Mouse (Mus musculus): ENCODE measurements around the gene Gm17124. TPM values are rescaled to one million over a fixed set of nuclear protein-coding genes. Genes with fewer than 3 reads are reported as not detected.

The Gm17124 gene
- polyA plus RNA-seq (2012; ENCODE audit: low replicate concordance) = not detected in 2 replicates

GRCm38 (mm10) chr14:42599782-42600181 lies at the start of gene Gm17124:
Gene Gm17124, minus strand, starts transcription at chr14:42599882.

GRCm38 (mm10) chr14:42641817-42642216 lies 42.1 kb upstream of the Gm17124 start, which contains the start of gene Gm3633:
Gene Gm3633, minus strand, starts transcription at chr14:42641917.

Other genes with a start within 250 kb of the Gm17124 start
- not detected in 2 replicates for gene Gm8005, start 160.2 kb downstream of the Gm17124 start, polyA plus RNA-seq (2012; ENCODE audit: low replicate concordance)
- gene Gm8011, start 136.0 kb downstream of the Gm17124 start, polyA plus RNA-seq (2012; ENCODE audit: low replicate concordance) = not detected in 2 replicates
- gene Gm8020, start 97.5 kb downstream of the Gm17124 start, polyA plus RNA-seq (2012; ENCODE audit: low replicate concordance) = not detected in 2 replicates
- gene Gm8024, start 75.6 kb downstream of the Gm17124 start, polyA plus RNA-seq (2012; ENCODE audit: low replicate concordance) = not detected in 2 replicates
- not detected in 2 replicates for gene Gm3633, start 42.0 kb upstream of the Gm17124 start, polyA plus RNA-seq (2012; ENCODE audit: low replicate concordance)
- not detected in 2 replicates for gene Gm10378, start 56.1 kb upstream of the Gm17124 start, polyA plus RNA-seq (2012; ENCODE audit: low replicate concordance)
- gene Gm3015, start 168.9 kb upstream of the Gm17124 start, polyA plus RNA-seq (2012; ENCODE audit: low replicate concordance) = not detected in 2 replicates
- gene Gm10377, start 198.1 kb upstream of the Gm17124 start, polyA plus RNA-seq (2012; ENCODE audit: low replicate concordance) = not detected in 2 replicates